Mouse (Mus musculus): ENCODE results near the gene Jak3. TPM values are rescaled to one million over a fixed set of nuclear protein-coding genes. Genes with fewer than 3 reads are reported as not detected.
"Not testable (repeated sequence)": the region's sequence is repeated elsewhere in the genome, so short reads cannot be mapped to it uniquely, and the experiment has no call there.

Jak3 gene
- polyA plus RNA-seq, 1 experiment from 2014 or later, result 1.6 TPM

GRCm38 (mm10) chr8:71703400-71703799 is 27.3 kb downstream of the Jak3 start:
- H3K9me3 ChIP-seq (ENCODE audit: control insufficient read depth, low read length); ATAC-seq (ENCODE audit: insufficient read depth, low FRiP score, low TSS enrichment); H3K36me3 ChIP-seq (ENCODE audit: control insufficient read depth, insufficient read depth, low read length); DNase-seq (ENCODE audit: low spot score); H3K4me1 ChIP-seq (ENCODE audit: control insufficient read depth, insufficient read depth, low read length); H3K9ac ChIP-seq (ENCODE audit: low read length); H3K4me2 ChIP-seq (ENCODE audit: low read depth); H3K27ac ChIP-seq (ENCODE audit: low read depth, low read length); H3K4me3 ChIP-seq (ENCODE audit: low read depth, low read length): not testable (repeated sequence)
- H3K27me3 ChIP-seq (ENCODE audit: control insufficient read depth, insufficient read depth, low read length), result peaks cover 50% of the 10 kb centered on the region

- peak; percentile 74 for DNase-seq (ENCODE audit: low spot score)
- H3K9ac ChIP-seq (ENCODE audit: low read length), result no peak overlapping the region
- no peak overlapping the region for H3K27ac ChIP-seq (ENCODE audit: low read depth, low read length)
- H3K9me3 ChIP-seq (ENCODE audit: control insufficient read depth, low read length), result no peaks in the 10 kb centered on the region
- no peak overlapping the region for H3K4me3 ChIP-seq (ENCODE audit: low read depth, low read length)
- ATAC-seq (ENCODE audit: insufficient read depth, low FRiP score, low TSS enrichment), result no peak
- H3K4me2 ChIP-seq (ENCODE audit: low read depth), result no peak overlapping the region
- H3K27me3 ChIP-seq (ENCODE audit: control insufficient read depth, insufficient read depth, low read length), result peaks cover 25% of the 10 kb centered on the region
- H3K4me1 ChIP-seq (ENCODE audit: control insufficient read depth, insufficient read depth, low read length), result no peaks in the 10 kb centered on the region
- WGBS, result 42% methylated on average over 8 of the region's 8 CpGs
- no peaks in the 10 kb centered on the region for H3K36me3 ChIP-seq (ENCODE audit: control insufficient read depth, insufficient read depth, low read length)
Observed at GRCm38 (mm10) chr8:71707874-71708273, 31.8 kb downstream of the Jak3 start.

GRCm38 (mm10) chr8:71709134-71709799 is 33.2 kb downstream of the Jak3 start:
- Histone ChIP-seq H3K27ac (ENCODE audit: low read depth, low read length) (no peak overlapping the region), H3K27me3 (ENCODE audit: control insufficient read depth, insufficient read depth, low read length) (peaks cover 20% of the 10 kb centered on the region), H3K9ac (ENCODE audit: low read length) (no peak overlapping the region), H3K4me2 (ENCODE audit: low read depth) (no peak overlapping the region), H3K9me3 (ENCODE audit: control insufficient read depth, low read length) (no peaks in the 10 kb centered on the region), H3K36me3 (ENCODE audit: control insufficient read depth, insufficient read depth, low read length) (no peaks in the 10 kb centered on the region), H3K4me1 (ENCODE audit: control insufficient read depth, insufficient read depth, low read length) (no peaks in the 10 kb centered on the region), H3K4me3 (ENCODE audit: low read depth, low read length) (no peak overlapping the region)
- DNase-seq (ENCODE audit: low spot score), result no peak
- peak; percentile 36; the same call in 1 of the 2 replicates for ATAC-seq (ENCODE audit: insufficient read depth, low FRiP score, low TSS enrichment)
- 40% methylated on average over 25 of the region's 25 CpGs for WGBS

GRCm38 (mm10) chr8:71709800-71710446 is 33.8 kb downstream of the Jak3 start:
- Histone ChIP-seq H3K27ac (ENCODE audit: low read depth, low read length) (no peak overlapping the region), H3K9ac (ENCODE audit: low read length) (no peak overlapping the region), H3K9me3 (ENCODE audit: control insufficient read depth, low read length) (no peaks in the 10 kb centered on the region), H3K4me3 (ENCODE audit: low read depth, low read length) (no peak overlapping the region), H3K4me1 (ENCODE audit: control insufficient read depth, insufficient read depth, low read length) (no peaks in the 10 kb centered on the region), H3K4me2 (ENCODE audit: low read depth) (peak overlapping the region; percentile 20; the same call in 1 of the 2 replicates), H3K36me3 (ENCODE audit: control insufficient read depth, insufficient read depth, low read length) (no peaks in the 10 kb centered on the region), H3K27me3 (ENCODE audit: control insufficient read depth, insufficient read depth, low read length) (peaks cover 18% of the 10 kb centered on the region)
- 20% methylated on average over 25 of the region's 25 CpGs for WGBS
- ATAC-seq (ENCODE audit: insufficient read depth, low FRiP score, low TSS enrichment) (peak; percentile 62), DNase-seq (ENCODE audit: low spot score) (peak; percentile 85)

- H3K4me1 ChIP-seq (ENCODE audit: control insufficient read depth, insufficient read depth, low read length), result no peaks in the 10 kb centered on the region
- ATAC-seq (ENCODE audit: insufficient read depth, low FRiP score, low TSS enrichment), result no peak
- H3K27me3 ChIP-seq (ENCODE audit: control insufficient read depth, insufficient read depth, low read length), result peaks cover 15% of the 10 kb centered on the region
- no peaks in the 10 kb centered on the region for H3K9me3 ChIP-seq (ENCODE audit: control insufficient read depth, low read length)
- no peaks in the 10 kb centered on the region for H3K36me3 ChIP-seq (ENCODE audit: control insufficient read depth, insufficient read depth, low read length)
- DNase-seq (ENCODE audit: low spot score), result no peak
- H3K4me2 ChIP-seq (ENCODE audit: low read depth), result no peak overlapping the region
- 85% methylated on average over 2 of the region's 2 CpGs for WGBS
- H3K27ac ChIP-seq (ENCODE audit: low read depth, low read length), result no peak overlapping the region
- H3K9ac ChIP-seq (ENCODE audit: low read length), result no peak overlapping the region
- no peak overlapping the region for H3K4me3 ChIP-seq (ENCODE audit: low read depth, low read length)
Observed at GRCm38 (mm10) chr8:71711574-71711973, 35.5 kb downstream of the Jak3 start.

- Histone ChIP-seq H3K27ac (ENCODE audit: low read depth, low read length) (no peak overlapping the region), H3K4me2 (ENCODE audit: low read depth) (no peak overlapping the region), H3K4me1 (ENCODE audit: control insufficient read depth, insufficient read depth, low read length) (peaks cover 11% of the 10 kb centered on the region), H3K36me3 (ENCODE audit: control insufficient read depth, insufficient read depth, low read length) (no peaks in the 10 kb centered on the region), H3K9ac (ENCODE audit: low read length) (no peak overlapping the region), H3K9me3 (ENCODE audit: control insufficient read depth, low read length) (no peaks in the 10 kb centered on the region), H3K4me3 (ENCODE audit: low read depth, low read length) (no peak overlapping the region), H3K27me3 (ENCODE audit: control insufficient read depth, insufficient read depth, low read length) (no peaks in the 10 kb centered on the region)
- 39% methylated on average over 8 of the region's 8 CpGs for WGBS
- ATAC-seq (ENCODE audit: insufficient read depth, low FRiP score, low TSS enrichment) (no peak), DNase-seq (ENCODE audit: low spot score) (no peak)
Observed at GRCm38 (mm10) chr8:71715531-71715930, 39.4 kb downstream of the Jak3 start.

- ATAC-seq (ENCODE audit: insufficient read depth, low FRiP score, low TSS enrichment), result no peak
- no peak for DNase-seq (ENCODE audit: low spot score)
- Histone ChIP-seq H3K4me1 (ENCODE audit: control insufficient read depth, insufficient read depth, low read length) (peaks cover 17% of the 10 kb centered on the region), H3K4me2 (ENCODE audit: low read depth) (no peak overlapping the region), H3K36me3 (ENCODE audit: control insufficient read depth, insufficient read depth, low read length) (no peaks in the 10 kb centered on the region), H3K27me3 (ENCODE audit: control insufficient read depth, insufficient read depth, low read length) (no peaks in the 10 kb centered on the region), H3K27ac (ENCODE audit: low read depth, low read length) (no peak overlapping the region), H3K4me3 (ENCODE audit: low read depth, low read length) (no peak overlapping the region), H3K9me3 (ENCODE audit: control insufficient read depth, low read length) (no peaks in the 10 kb centered on the region), H3K9ac (ENCODE audit: low read length) (no peak overlapping the region)
- 86% methylated on average over 13 of the region's 13 CpGs for WGBS
Observed at GRCm38 (mm10) chr8:71716561-71717053, 40.5 kb downstream of the Jak3 start.

GRCm38 (mm10) chr8:71717096-71717495 is 41.0 kb downstream of the Jak3 start:
- Histone ChIP-seq H3K9ac (ENCODE audit: low read length) (no peak overlapping the region), H3K4me3 (ENCODE audit: low read depth, low read length) (no peak overlapping the region), H3K4me2 (ENCODE audit: low read depth) (no peak overlapping the region), H3K4me1 (ENCODE audit: control insufficient read depth, insufficient read depth, low read length) (peaks cover 17% of the 10 kb centered on the region), H3K36me3 (ENCODE audit: control insufficient read depth, insufficient read depth, low read length) (no peaks in the 10 kb centered on the region), H3K27ac (ENCODE audit: low read depth, low read length) (no peak overlapping the region), H3K27me3 (ENCODE audit: control insufficient read depth, insufficient read depth, low read length) (no peaks in the 10 kb centered on the region), H3K9me3 (ENCODE audit: control insufficient read depth, low read length) (no peaks in the 10 kb centered on the region)
- no peak for ATAC-seq (ENCODE audit: insufficient read depth, low FRiP score, low TSS enrichment)
- WGBS, result 90% methylated on average over 12 of the region's 12 CpGs
- no peak for DNase-seq (ENCODE audit: low spot score)

- H3K9ac ChIP-seq (ENCODE audit: low read length), result no peak overlapping the region
- no peak for ATAC-seq (ENCODE audit: insufficient read depth, low FRiP score, low TSS enrichment)
- peaks cover 17% of the 10 kb centered on the region for H3K4me1 ChIP-seq (ENCODE audit: control insufficient read depth, insufficient read depth, low read length)
- no peak overlapping the region for H3K27ac ChIP-seq (ENCODE audit: low read depth, low read length)
- no peak for DNase-seq (ENCODE audit: low spot score)
- no peak overlapping the region for H3K4me3 ChIP-seq (ENCODE audit: low read depth, low read length)
- 30% methylated on average over 3 of the region's 3 CpGs for WGBS
- H3K9me3 ChIP-seq (ENCODE audit: control insufficient read depth, low read length), result no peaks in the 10 kb centered on the region
- H3K36me3 ChIP-seq (ENCODE audit: control insufficient read depth, insufficient read depth, low read length), result no peaks in the 10 kb centered on the region
- no peak overlapping the region for H3K4me2 ChIP-seq (ENCODE audit: low read depth)
- no peaks in the 10 kb centered on the region for H3K27me3 ChIP-seq (ENCODE audit: control insufficient read depth, insufficient read depth, low read length)
Observed at GRCm38 (mm10) chr8:71718252-71718651, 42.2 kb downstream of the Jak3 start.
